Mouse (Mus musculus) thymus, adult 2 months (tissue): ENCODE results near the gene Hnrnpk. TPM values are rescaled to one million over a fixed set of nuclear protein-coding genes. Genes with fewer than 3 reads are reported as not detected.
A peak's percentile ranks its signal among the peaks of the same experiment; 100 is the strongest.

ENCODE experiments used
- DNase-seq: peaks from one replicate; pipeline ENCODE4 v3.0.0; 2021
- H3K27ac ChIP-seq: fragments of 200-500 bp; 2 replicates; pipeline ENCODE4 v1.5.1; 2012; ENCODE audit warnings: low read length, control low read depth; ENCODE audit not compliant: control insufficient read depth, insufficient read depth
- H3K27me3 ChIP-seq: fragments of 200-500 bp; 2 replicates; pipeline ENCODE4 v1.6.1; 2012; ENCODE audit warnings: mild to moderate bottlenecking, low read length, moderate library complexity, mixed read lengths; ENCODE audit not compliant: control insufficient read depth, insufficient read depth
- H3K36me3 ChIP-seq: fragments of 200-500 bp; 2 replicates; pipeline ENCODE4 v1.6.1; 2012; ENCODE audit warnings: mild to moderate bottlenecking, low read length, moderate library complexity; ENCODE audit not compliant: control insufficient read depth, insufficient read depth
- H3K4me1 ChIP-seq: fragments of 200-500 bp; replicated peaks from 2 replicates; pipeline ENCODE4 v1.6.1; 2012; ENCODE audit warnings: low read length; ENCODE audit not compliant: control insufficient read depth, insufficient read depth
- H3K4me3 ChIP-seq: fragments of 200-500 bp; 2 replicates; pipeline ENCODE4 v1.5.1; 2012; ENCODE audit warnings: mild to moderate bottlenecking, low read length, control low read depth, moderate library complexity; ENCODE audit not compliant: control insufficient read depth, insufficient read depth
- CTCF ChIP-seq: fragments of 200-500 bp; IDR thresholded peaks from 2 replicates; pipeline ENCODE4 v1.5.1; 2012; ENCODE audit warnings: mild to moderate bottlenecking, control low read depth, low read length, moderate library complexity, borderline replicate concordance; ENCODE audit not compliant: control insufficient read depth, poor library complexity, insufficient read depth; ENCODE audit errors: extremely low read depth
- POLR2A ChIP-seq: fragments of 200-500 bp; IDR thresholded peaks from 2 replicates; pipeline ENCODE4 v1.6.1; 2012; ENCODE audit warnings: mild to moderate bottlenecking, low read length, control low read depth, moderate library complexity; ENCODE audit not compliant: control insufficient read depth, poor library complexity, insufficient read depth; ENCODE audit errors: extremely low read depth
- WGBS: fragments of 180-500 bp; shearing (Covaris S2); methylation state at CpG from one replicate; pipeline ENCODE4 v1.1.7; 2018; 5-methylcytosine and 5-hydroxymethylcytosine counted together
- polyA plus RNA-seq: library from polyadenylated mRNA; depleted of rRNA; stranded (reverse); fragments of >200 nt; gene quantifications from 2 replicates; pipeline ENCODE4 v1.2.3, GENCODE M21; 2012; rRNA removed

The Hnrnpk gene
- polyA plus RNA-seq, 1 experiment: 379 TPM

DNA sequence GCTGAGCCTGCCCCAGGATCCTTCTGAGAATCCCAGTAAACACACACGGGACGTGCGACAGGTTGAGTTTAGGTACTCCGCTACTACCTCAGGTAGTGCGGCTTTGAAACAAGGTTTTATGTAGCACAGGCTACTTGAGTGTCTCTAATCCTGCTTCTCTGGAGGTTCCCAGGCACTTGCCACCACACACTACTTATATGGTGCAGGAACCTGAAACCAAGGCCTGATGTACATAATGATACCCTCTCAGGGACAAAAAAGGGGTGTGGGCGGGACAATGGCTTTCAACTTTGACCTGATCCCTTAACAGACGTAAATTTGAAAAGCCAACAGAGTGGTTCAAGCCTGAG lies 43.9 kb downstream of the Hnrnpk start:
- Histone ChIP-seq H3K4me3 (no peak overlapping the region), H3K27me3 (no peaks in the 10 kb centered on the region), H3K4me1 (peaks cover 5% of the 10 kb centered on the region; the same call in 1 of the 2 replicates), H3K36me3 (no peaks in the 10 kb centered on the region), H3K27ac (no peak overlapping the region)
- 26% methylated on average over 7 of the region's 7 CpGs for WGBS
- no peak for DNase-seq
- no peak for TF ChIP-seq CTCF
- TF ChIP-seq POLR2A: no peak

DNA sequence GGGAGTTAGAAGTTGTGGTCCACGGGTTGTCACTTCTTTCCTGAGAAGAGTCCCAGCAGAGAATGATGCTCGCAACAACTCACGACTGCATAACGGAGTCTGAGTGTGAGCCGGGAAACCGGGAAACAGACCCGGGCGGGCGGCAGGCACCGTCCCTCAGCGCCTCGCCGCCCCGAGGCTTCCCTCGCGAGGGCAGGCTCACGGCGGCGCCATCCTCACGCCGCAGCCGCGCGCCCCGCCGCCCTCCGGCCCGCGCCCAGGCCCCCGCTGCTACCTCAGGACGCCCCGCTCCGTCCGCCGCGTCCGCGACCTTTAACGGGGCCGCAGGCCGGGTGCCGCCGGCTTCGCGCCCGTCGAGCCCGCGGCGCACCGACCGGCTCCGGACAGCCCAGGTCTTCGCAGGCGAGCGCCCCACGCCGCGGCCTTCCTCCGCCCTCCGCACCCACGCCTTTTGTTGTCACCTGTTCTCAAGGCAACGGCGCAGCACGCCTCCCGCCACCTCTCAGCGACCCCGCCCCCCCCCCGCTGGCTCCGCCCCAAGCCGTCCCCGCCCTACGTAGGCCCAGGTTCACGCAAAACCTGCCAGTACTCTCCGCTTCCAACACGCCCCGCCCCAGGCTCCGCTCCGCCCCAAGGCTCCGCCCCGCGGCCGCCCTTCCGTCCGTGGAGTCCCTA lies 44.4 kb downstream of the Hnrnpk start, which contains the start of gene Kif27:
Gene Kif27 (minus strand): TSS at position 494 of the 675 bp plus-strand sequence.
- WGBS: 2% methylated on average over 84 of the region's 85 CpGs
- no peaks in the 10 kb centered on the region for H3K27me3 ChIP-seq
- H3K27ac ChIP-seq: no peak within 1 kb of the TSS
- TF ChIP-seq CTCF (no peak), POLR2A (no peak)
- peak within 1 kb of the TSS; percentile 48 for H3K4me3 ChIP-seq
- peak; percentile 89 for DNase-seq
- H3K36me3 ChIP-seq: no peaks in the 10 kb centered on the region
- H3K4me1 ChIP-seq: peaks cover 5% of the 10 kb centered on the region; the same call in 1 of the 2 replicates

DNA sequence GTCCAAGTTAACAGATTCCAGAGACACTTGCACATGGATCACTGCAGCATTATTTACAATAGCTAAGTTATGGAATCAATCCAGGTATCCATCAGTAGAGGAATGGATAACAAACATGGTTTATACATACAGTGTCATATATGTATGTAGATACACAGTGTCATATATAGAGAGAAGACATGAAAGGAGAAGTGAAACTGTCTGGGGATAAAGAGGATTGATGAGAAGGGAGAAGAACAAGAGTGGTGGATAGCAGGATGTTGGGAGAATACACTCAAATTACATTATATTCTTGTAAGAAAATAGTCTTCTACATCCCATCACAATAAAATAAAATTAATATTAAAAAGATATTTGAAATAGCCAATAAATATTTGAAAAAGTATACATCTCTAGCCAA lies 50.1 kb downstream of the Hnrnpk start:
- Histone ChIP-seq H3K27ac (no peak overlapping the region), H3K36me3 (no peaks in the 10 kb centered on the region), H3K4me1 (no peaks in the 10 kb centered on the region), H3K4me3 (no peak overlapping the region), H3K27me3 (no peaks in the 10 kb centered on the region)
- DNase-seq: no peak
- TF ChIP-seq CTCF: no peak
- no peak for TF ChIP-seq POLR2A

DNA sequence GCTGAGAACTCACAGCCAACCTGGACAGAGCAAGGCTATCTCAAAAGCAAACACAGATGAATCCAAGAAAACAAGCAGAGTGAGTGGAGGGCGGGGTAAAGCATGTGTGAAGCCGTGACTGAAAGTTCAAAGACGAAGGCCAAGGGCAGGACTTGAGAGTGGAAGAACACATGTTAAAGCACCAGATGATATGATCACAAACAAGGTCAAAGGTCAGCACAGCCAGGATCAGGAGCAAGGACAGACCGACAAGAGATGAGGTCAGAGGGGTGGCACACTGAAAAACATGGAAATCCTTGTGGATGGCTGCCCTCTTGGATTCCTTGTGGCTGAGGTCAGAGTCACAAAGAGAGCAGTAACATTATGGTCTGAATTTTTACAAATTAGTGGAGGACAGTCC lies 52.5 kb downstream of the Hnrnpk start:
- no peak overlapping the region for H3K27ac ChIP-seq
- no peaks in the 10 kb centered on the region for H3K27me3 ChIP-seq
- H3K4me1 ChIP-seq: no peaks in the 10 kb centered on the region
- no peak for DNase-seq
- 84% methylated on average over 4 of the region's 4 CpGs for WGBS
- H3K4me3 ChIP-seq: no peak overlapping the region
- H3K36me3 ChIP-seq: no peaks in the 10 kb centered on the region
- TF ChIP-seq POLR2A (no peak), CTCF (no peak)

DNA sequence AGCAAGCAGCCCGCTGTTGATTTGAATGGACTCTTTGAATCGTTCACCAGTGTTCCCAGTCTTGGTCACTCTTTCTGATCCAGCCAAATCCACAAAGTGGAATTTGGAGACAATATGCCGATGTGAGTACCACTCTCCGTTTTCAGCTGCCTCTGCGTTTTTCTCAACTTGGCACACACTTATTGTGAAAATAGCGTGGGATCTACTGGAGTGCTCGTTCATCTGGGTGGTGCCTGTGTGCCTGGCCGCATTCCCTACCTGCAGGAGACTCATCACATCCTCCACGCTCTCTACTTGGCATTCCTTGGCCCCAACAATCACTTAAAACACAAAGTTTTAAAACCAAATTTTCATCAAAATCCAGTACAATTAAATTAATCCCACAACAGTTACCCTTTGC lies 58.6 kb downstream of the Hnrnpk start:
- Histone ChIP-seq H3K27me3 (no peaks in the 10 kb centered on the region), H3K36me3 (no peaks in the 10 kb centered on the region), H3K27ac (no peak overlapping the region), H3K4me1 (no peaks in the 10 kb centered on the region), H3K4me3 (no peak overlapping the region)
- TF ChIP-seq CTCF (no peak), POLR2A (no peak)
- WGBS: 94% methylated on average over 9 of the region's 9 CpGs
- no peak for DNase-seq

Other genes starting within 250 kb of the Hnrnpk start
- gene Idnk, start 245.7 kb downstream of the Hnrnpk start, polyA plus RNA-seq: 53.4 and 57.2 TPM in 2 replicates
- 161 and 171 TPM in 2 replicates for gene Ubqln1, start 187.7 kb downstream of the Hnrnpk start, polyA plus RNA-seq
- gene Gkap1, start 127.6 kb downstream of the Hnrnpk start, polyA plus RNA-seq: 2.8 and 4.0 TPM in 2 replicates
- gene Kif27, start 44.2 kb downstream of the Hnrnpk start, polyA plus RNA-seq: 0.07 TPM in 1 of 2 replicates, not detected in the other
- 27.9 and 31.7 TPM in 2 replicates for gene 2210016F16Rik, start 18.1 kb downstream of the Hnrnpk start, polyA plus RNA-seq
- 16.9 and 17.3 TPM in 2 replicates for gene Rmi1, start 1.1 kb downstream of the Hnrnpk start, polyA plus RNA-seq
- gene Slc28a3, start 207.5 kb upstream of the Hnrnpk start, polyA plus RNA-seq: 0.07 and 0.09 TPM in 2 replicates